Comparison of ENCODE assay signal across 8 mouse cellular contexts in genomic region chr12:39956396-39956795, GRCm38 (mm10).
A peak's percentile ranks its signal among the peaks of the same experiment; 100 is the strongest.
DNase-seq lines count a peak whose midpoint lies in the region; ATAC-seq lines count a peak whose summit lies in the region.

No protein-coding gene starts in this region.

- no peak overlapping the region for H3K9ac ChIP-seq in forebrain, embryonic 13.5 days
- H3K9ac ChIP-seq in heart, embryonic 16.5 days (ENCODE audit: low read length): no peak overlapping the region

- H3K36me3 ChIP-seq in forebrain, embryonic 13.5 days (ENCODE audit: poor library complexity, severe bottlenecking): no peaks in the 10 kb centered on the region
- H3K36me3 ChIP-seq in heart, embryonic 16.5 days (ENCODE audit: control insufficient read depth, insufficient read depth): no peaks in the 10 kb centered on the region

- peak; percentile 96 for ATAC-seq in forebrain, embryonic 13.5 days
- peak; percentile 55 for ATAC-seq in heart, embryonic 16.5 days (replicated peaks; ENCODE audit: extremely low read depth, insufficient read depth, low FRiP score)

- DNase-seq in left cerebral cortex, postnatal 10 days (ENCODE audit: extremely low spot score in 1 of 2, low spot score in 2 of 2): peak; percentile 54 to 69
- DNase-seq in left cerebral cortex, postnatal 36 days (ENCODE audit: low spot score in 2 of 2): no peak
- peak; percentile 5 to 56 for DNase-seq in kidney, postnatal 25 days
- peak; percentile 60 for DNase-seq in neural tube, embryonic 10.5 days (ENCODE audit: extremely low spot score, low spot score)
- DNase-seq in yolk sac, embryonic 10.5 days (ENCODE audit: low spot score): no peak
- DNase-seq in urinary bladder, adult 18-20 months (ENCODE audit: low spot score in 2 of 2): no peak

- peak overlapping the region; percentile 23 for H3K4me3 ChIP-seq in forebrain, embryonic 13.5 days
- peak overlapping the region; percentile 25 for H3K4me3 ChIP-seq in heart, embryonic 16.5 days (ENCODE audit: low read length)

- peak overlapping the region; percentile 49; the same call in 1 of the 2 replicates for H3K27ac ChIP-seq in forebrain, embryonic 13.5 days
- H3K27ac ChIP-seq in heart, embryonic 16.5 days (ENCODE audit: low read length): no peak overlapping the region

- H3K9me3 ChIP-seq in forebrain, embryonic 13.5 days (replicated peaks): no peaks in the 10 kb centered on the region
- no peaks in the 10 kb centered on the region for H3K9me3 ChIP-seq in heart, embryonic 16.5 days (replicated peaks; ENCODE audit: control insufficient read depth, low read length)

- H3K27me3 ChIP-seq in forebrain, embryonic 13.5 days: no peaks in the 10 kb centered on the region
- H3K27me3 ChIP-seq in heart, embryonic 16.5 days (ENCODE audit: control insufficient read depth, insufficient read depth, low read length): no peaks in the 10 kb centered on the region

- 6% methylated on average over 15 of the region's 15 CpGs for WGBS in forebrain, embryonic 13.5 days
- WGBS in heart, embryonic 16.5 days: 28% methylated on average over 15 of the region's 15 CpGs

- peak overlapping the region; percentile 46 for H3K4me2 ChIP-seq in forebrain, embryonic 13.5 days
- H3K4me2 ChIP-seq in heart, embryonic 16.5 days (ENCODE audit: low read depth, low read length): peak overlapping the region; percentile 51

- intact Hi-C loops in left cerebral cortex, postnatal 10 days (cut with DNase I): no loop called here
- intact Hi-C loops in left cerebral cortex, postnatal 36 days (cut with DNase I): no loop called here

- peaks cover 29% of the 10 kb centered on the region for H3K4me1 ChIP-seq in forebrain, embryonic 13.5 days
- H3K4me1 ChIP-seq in heart, embryonic 16.5 days (ENCODE audit: control insufficient read depth, insufficient read depth, low read length): peaks cover 16% of the 10 kb centered on the region

Comparison
In these comparisons a context has a peak if more than half of its experiments do, and no peak if none do; other contexts are left out.
1. DNase-seq: peak in left cerebral cortex, postnatal 10 days (2 of 2), kidney, postnatal 25 days (2 of 2) and neural tube, embryonic 10.5 days (single experiment); none in left cerebral cortex, postnatal 36 days (0 of 2), yolk sac, embryonic 10.5 days (single experiment) and urinary bladder, adult 18-20 months (0 of 2).